Mouse (Mus musculus) kidney, embryonic 16.5 days (tissue): ENCODE results near the gene Kcnj12. TPM values are rescaled to one million over a fixed set of nuclear protein-coding genes. Genes with fewer than 3 reads are reported as not detected.

ENCODE experiments used
- ATAC-seq: fragments of 200-750 bp; cut with Nextera tagmentation; 2 replicates; pipeline ENCODE4 v1.8.0; 2017; ENCODE audit warnings: moderate TSS enrichment; ENCODE audit not compliant: low FRiP score, low TSS enrichment
- H3K27ac ChIP-seq: fragments of 300-500 bp; sonication (generic); 2 replicates; pipeline ENCODE4 v1.5.1; 2014; ENCODE audit warnings: low read length
- H3K27me3 ChIP-seq: fragments of 300-500 bp; sonication (generic); 2 replicates; pipeline ENCODE4 v1.6.1; 2014; ENCODE audit warnings: low read length, control low read depth, mixed read lengths; ENCODE audit not compliant: insufficient read depth
- H3K36me3 ChIP-seq: fragments of 300-500 bp; sonication (generic); 2 replicates; pipeline ENCODE4 v1.6.1; 2014; ENCODE audit warnings: low read length, control low read depth, mixed read lengths; ENCODE audit not compliant: insufficient read depth
- H3K4me1 ChIP-seq: fragments of 300-500 bp; sonication (generic); 2 replicates; pipeline ENCODE4 v1.6.1; 2014; ENCODE audit warnings: low read length, control low read depth, mixed read lengths; ENCODE audit not compliant: insufficient read depth
- H3K4me2 ChIP-seq: fragments of 300-500 bp; sonication (generic); replicated peaks from 2 replicates; pipeline ENCODE4 v1.6.1; 2014; ENCODE audit warnings: low read depth, low read length
- H3K4me3 ChIP-seq: fragments of 300-500 bp; sonication (generic); 2 replicates; pipeline ENCODE4 v1.5.1; 2014; ENCODE audit warnings: mild to moderate bottlenecking, low read length
- H3K9ac ChIP-seq: fragments of 300-500 bp; sonication (generic); replicated peaks from 2 replicates; pipeline ENCODE4 v1.6.1; 2014; ENCODE audit warnings: low read length
- H3K9me3 ChIP-seq: fragments of 300-500 bp; sonication (generic); 2 replicates; pipeline ENCODE4 v1.6.1; 2016; ENCODE audit warnings: low read length, control low read depth
- WGBS: fragments of 180-500 bp; shearing (Covaris S2); extraction: QIAGEN DNeasy Blood & Tissue Kit; methylation state at CpG from one replicate; pipeline ENCODE4 v1.1.7; 2014; 5-methylcytosine and 5-hydroxymethylcytosine counted together
- polyA plus RNA-seq: library from polyadenylated mRNA; unstranded; fragments of >200 nt; fragmentation: Nextera tagmentation; extraction: Ambion mirVana; gene quantifications from 2 replicates; pipeline ENCODE4 v1.2.1, GENCODE M21; 2015

Kcnj12 gene
- polyA plus RNA-seq, 1 experiment from 2014 or later = 0.32 TPM

DNA sequence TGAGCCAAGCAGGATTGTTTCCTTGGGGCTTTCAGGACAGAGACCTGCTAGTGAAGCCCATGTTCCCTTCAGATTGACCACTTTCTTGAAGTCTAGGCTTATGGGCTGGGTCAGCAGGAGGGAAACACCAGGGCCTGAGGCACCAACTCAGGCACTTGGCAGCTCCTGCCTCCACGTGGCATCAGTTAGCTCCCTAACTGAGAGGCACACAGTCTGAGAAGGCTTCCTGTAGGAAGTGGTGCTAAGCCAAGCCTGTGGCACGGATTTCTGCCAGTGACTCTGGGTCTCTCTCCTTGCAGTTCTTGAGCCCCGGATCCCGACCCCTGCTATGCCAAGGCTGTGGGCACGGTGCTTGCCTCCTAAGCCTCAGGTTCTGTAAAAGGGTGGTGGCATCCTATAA, 22.4 kb downstream of the Kcnj12 start:
- Histone ChIP-seq H3K27ac (no peak overlapping the region), H3K27me3 (no peaks in the 10 kb centered on the region), H3K4me3 (no peak overlapping the region), H3K36me3 (no peaks in the 10 kb centered on the region), H3K4me1 (peaks cover 9% of the 10 kb centered on the region), H3K9me3 (no peaks in the 10 kb centered on the region), H3K9ac (no peak overlapping the region), H3K4me2 (no peak overlapping the region)
- WGBS = 80% methylated on average over 5 of the region's 5 CpGs
- ATAC-seq = no peak

DNA sequence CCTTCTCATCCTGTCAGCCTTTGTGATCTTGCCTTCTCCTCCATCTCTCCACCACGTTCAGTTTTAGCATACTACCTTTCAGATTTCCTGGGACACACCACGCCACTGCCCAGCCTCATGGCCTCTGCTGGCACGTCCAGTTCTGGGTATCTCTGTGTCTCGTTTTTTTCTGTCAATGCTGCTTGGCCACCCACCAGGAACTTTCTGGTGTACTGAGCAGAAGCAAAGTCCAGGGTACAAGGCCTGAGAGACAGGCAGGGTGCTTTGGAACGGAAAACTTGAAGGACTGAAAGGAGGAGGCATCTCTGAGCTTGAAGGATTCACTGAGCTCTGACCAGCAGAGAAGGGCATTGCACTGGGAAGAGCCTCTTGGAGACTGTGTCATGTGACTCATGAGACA, 25.1 kb downstream of the Kcnj12 start:
- ATAC-seq = no peak
- no peak overlapping the region for H3K9ac ChIP-seq

DNA sequence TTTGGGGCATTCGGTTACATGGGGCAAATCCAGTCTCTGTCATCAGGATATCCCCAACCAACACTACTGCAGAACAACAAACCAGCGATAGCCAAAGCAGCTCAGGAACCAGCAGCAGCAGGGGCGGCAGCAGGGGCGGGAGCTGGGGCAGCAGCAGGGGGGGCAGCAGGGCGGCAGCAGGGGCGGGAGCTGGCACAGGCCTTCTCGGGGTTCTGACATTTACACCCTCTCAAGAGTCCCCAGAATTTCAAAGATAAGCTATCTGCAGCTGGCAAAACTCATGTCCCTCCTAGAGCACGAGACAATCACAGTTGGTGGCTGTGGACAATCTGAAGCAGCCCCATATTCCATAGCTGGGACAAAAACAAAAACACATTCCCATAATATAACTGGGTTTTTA, 28.8 kb downstream of the Kcnj12 start:
- Histone ChIP-seq H3K27ac (no peak overlapping the region), H3K4me3 (no peak overlapping the region), H3K27me3 (no peaks in the 10 kb centered on the region), H3K36me3 (no peaks in the 10 kb centered on the region), H3K4me1 (no peaks in the 10 kb centered on the region), H3K9ac (no peak overlapping the region), H3K4me2 (no peak overlapping the region), H3K9me3 (no peaks in the 10 kb centered on the region)
- ATAC-seq = no peak
- 47% methylated on average over 8 of the region's 8 CpGs for WGBS

More for the DNA sequence above, 25.1 kb downstream of the Kcnj12 start:
- Histone ChIP-seq H3K4me1 (peaks cover 6% of the 10 kb centered on the region), H3K27ac (no peak overlapping the region), H3K4me2 (no peak overlapping the region), H3K27me3 (no peaks in the 10 kb centered on the region), H3K36me3 (no peaks in the 10 kb centered on the region), H3K4me3 (no peak overlapping the region), H3K9me3 (no peaks in the 10 kb centered on the region)
- 73% methylated on average over 5 of the region's 5 CpGs for WGBS

DNA sequence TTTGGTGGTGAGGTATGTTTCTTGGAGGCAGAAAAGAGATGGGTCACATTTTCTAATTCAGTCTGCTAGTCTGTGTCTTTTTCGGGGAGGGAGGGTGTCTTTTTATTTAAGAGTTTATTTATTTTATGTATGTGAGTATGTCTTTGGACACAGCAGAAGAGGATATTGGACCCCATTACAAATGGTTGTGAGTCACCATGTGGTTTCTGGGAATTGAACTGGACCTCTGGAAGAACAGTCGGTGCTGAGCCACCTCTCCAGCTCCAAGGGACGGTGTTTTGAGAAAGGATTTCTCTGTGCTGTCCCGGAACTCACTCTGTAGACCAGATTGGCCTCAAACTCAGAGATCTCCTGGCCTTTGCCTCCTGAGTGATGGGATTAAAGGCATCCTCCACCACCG, 34.5 kb downstream of the Kcnj12 start:
- ATAC-seq = no peak
- Histone ChIP-seq H3K27ac (no peak overlapping the region), H3K27me3 (no peaks in the 10 kb centered on the region), H3K4me2 (no peak overlapping the region), H3K9ac (no peak overlapping the region), H3K9me3 (no peaks in the 10 kb centered on the region), H3K4me1 (0 out of 2 replicates have a peak, but pooled peaks cover 3% of the 10 kb centered on the region), H3K36me3 (no peaks in the 10 kb centered on the region), H3K4me3 (no peak overlapping the region)
- 56% methylated on average over 5 of the region's 5 CpGs for WGBS

DNA sequence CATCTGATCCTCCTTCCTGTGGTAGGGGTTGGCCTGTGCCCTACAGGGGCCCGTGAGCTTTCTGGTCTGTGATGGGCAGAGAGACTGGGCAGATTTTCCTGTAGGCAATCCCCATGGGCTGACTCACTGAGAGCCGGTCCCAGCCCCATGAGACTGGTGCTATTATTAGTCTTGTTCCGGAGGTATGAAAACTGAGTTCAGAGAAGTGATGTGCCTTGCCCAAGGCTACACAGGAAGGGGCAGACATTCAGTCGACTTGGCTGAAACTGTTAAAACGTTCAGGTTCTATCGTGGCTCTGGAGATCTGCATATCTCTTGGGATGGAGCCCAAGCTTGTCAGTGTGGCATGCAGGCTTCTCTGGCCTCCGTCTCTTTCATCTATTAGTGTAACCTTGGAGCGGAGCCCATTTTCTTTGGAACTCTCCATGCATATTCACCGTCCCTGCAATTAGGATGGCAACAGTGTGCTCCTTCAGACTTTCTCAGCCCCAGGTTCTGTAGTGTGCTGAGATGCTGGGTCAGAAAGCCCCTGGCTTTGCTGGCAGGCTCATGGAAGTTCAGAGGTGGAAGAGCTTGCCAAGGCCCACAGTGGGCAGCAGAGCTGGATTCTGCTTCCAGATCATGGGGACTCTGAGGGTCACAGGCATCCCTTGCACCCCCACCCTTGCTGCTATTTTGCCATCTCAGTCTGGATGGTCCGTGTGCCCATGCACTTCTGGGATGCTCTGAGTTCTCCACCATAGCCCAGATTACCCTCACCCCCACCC, 37.5 kb downstream of the Kcnj12 start:
- H3K27ac ChIP-seq = no peak overlapping the region
- H3K9me3 ChIP-seq = no peaks in the 10 kb centered on the region
- 0 out of 2 replicates have a peak, but pooled peaks cover 3% of the 10 kb centered on the region for H3K4me1 ChIP-seq
- no peak overlapping the region for H3K9ac ChIP-seq
- H3K27me3 ChIP-seq = no peaks in the 10 kb centered on the region
- H3K4me2 ChIP-seq = no peak overlapping the region
- H3K4me3 ChIP-seq = no peak overlapping the region
- WGBS = 66% methylated on average over 10 of the region's 10 CpGs
- H3K36me3 ChIP-seq = no peaks in the 10 kb centered on the region
- no peak for ATAC-seq

DNA sequence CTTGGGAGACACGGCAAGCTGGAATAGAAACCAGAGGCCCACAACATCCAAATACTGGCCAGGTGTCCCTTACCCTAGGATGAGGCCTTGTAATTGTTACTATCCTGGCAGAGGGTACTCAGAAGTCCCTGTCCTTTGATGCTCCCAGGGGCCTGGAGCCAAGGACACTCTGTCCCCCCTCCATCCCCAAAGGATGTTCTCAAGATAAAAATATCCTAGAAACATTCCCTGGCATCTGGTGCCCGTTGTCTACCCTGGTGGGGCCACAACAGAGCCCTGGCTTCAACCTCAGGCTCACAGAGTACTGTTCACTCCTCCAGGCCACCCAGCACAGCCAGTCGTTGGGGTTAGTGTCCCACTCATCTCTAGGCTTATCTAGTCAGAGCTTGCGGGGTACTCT, 38.3 kb downstream of the Kcnj12 start:
- no peak overlapping the region for H3K9ac ChIP-seq
- H3K36me3 ChIP-seq = no peaks in the 10 kb centered on the region
- H3K27me3 ChIP-seq = no peaks in the 10 kb centered on the region
- no peaks in the 10 kb centered on the region for H3K9me3 ChIP-seq
- no peak overlapping the region for H3K27ac ChIP-seq
- WGBS = 89% methylated on average over 4 of the region's 4 CpGs
- no peak overlapping the region for H3K4me3 ChIP-seq
- no peak for ATAC-seq
- 0 out of 2 replicates have a peak, but pooled peaks cover 3% of the 10 kb centered on the region for H3K4me1 ChIP-seq
- no peak overlapping the region for H3K4me2 ChIP-seq

DNA sequence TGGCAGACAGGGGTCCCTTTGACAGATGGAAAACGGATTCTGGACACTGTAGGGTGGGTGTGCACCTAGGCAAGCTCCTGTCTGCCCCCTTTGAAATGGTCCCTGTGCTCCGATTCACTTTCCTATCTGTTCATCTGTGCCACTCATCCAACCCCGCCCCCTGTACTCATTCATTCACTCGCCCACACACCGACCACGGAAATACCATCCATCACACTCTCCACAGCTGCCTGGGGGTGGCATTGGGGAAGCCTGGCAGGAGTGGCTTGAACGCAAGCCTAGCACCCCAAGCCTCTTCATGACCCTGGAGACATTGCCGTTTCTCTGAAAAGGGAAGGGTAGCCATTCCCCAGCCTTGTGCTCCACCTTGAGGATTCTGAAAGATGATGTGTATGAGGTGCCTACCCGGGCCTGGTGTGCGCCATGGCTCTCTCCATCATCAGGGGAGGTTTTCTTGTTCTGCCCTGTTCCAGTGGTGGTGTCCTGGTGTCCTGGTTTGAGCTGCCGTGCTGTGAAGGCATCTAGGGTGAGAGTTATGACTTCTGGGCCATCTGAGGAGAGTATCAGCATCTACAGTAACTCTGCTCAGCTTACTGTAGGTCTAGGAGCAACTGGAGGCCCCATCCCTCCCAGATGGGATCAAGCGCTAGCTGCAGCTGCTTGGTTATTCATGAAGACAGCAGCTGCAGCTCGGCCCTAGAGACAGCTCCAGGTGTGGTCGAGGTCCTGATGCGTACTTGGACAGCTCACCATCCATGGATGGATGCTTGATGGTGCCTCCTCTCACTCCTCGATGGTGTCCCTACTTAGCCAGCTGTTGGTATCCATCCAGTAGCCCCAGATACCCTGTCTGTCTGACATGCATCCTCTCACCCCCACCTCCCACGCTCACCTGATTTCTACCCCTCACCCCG, 40.4 kb downstream of the Kcnj12 start:
- no peak for ATAC-seq
- H3K4me3 ChIP-seq = no peak overlapping the region
- H3K27ac ChIP-seq = no peak overlapping the region
- no peaks in the 10 kb centered on the region for H3K27me3 ChIP-seq
- 0 out of 2 replicates have a peak, but pooled peaks cover 3% of the 10 kb centered on the region for H3K4me1 ChIP-seq
- no peak overlapping the region for H3K4me2 ChIP-seq
- H3K9me3 ChIP-seq = no peaks in the 10 kb centered on the region
- WGBS = 77% methylated on average over 18 of the region's 18 CpGs
- H3K36me3 ChIP-seq = no peaks in the 10 kb centered on the region
- H3K9ac ChIP-seq = no peak overlapping the region

DNA sequence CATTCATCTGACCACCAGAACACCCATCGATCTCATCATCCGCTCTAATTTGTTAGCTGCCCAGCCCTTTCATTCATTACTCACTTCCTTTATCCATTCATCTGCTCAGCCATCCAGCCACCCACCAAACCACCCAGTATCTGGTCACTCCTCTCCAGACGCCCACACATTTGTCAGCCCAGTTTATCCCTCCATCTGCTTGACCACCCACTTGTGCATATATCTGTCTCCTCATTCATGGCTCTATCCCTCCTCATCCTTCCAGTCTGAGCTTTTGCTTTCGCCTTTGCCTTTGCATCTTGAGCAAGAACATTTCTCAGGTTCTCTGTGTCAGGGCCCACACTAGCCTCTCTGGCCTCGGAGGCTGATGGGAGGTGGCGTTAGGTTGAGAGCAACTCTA, 41.1 kb downstream of the Kcnj12 start:
- Histone ChIP-seq H3K4me3 (no peak overlapping the region), H3K9me3 (no peaks in the 10 kb centered on the region), H3K27me3 (no peaks in the 10 kb centered on the region), H3K4me1 (0 out of 2 replicates have a peak, but pooled peaks cover 3% of the 10 kb centered on the region), H3K9ac (no peak overlapping the region), H3K36me3 (no peaks in the 10 kb centered on the region), H3K27ac (no peak overlapping the region), H3K4me2 (no peak overlapping the region)
- no peak for ATAC-seq
- 90% methylated on average over 6 of the region's 6 CpGs for WGBS

DNA sequence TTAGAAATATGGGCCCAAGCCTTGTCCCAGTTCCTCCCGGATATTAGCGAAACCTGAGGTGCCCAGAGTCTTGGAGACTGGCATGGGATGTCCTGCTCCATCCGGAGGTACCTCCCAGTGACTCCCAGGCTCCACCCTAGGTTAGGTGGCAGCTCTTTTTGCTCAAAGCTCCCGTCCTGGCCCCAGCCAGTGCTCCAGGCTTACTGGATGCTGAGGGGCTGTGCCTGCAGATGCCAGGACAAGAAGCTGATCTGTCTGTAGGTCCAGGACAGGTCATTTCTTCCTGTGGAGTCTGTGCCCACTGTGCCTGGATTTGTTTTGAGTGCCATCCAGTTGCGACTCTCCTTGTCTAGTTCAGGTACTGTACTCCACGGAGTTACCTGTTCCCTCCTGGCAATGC, 43.3 kb downstream of the Kcnj12 start:
- H3K9me3 ChIP-seq = no peaks in the 10 kb centered on the region
- H3K36me3 ChIP-seq = no peaks in the 10 kb centered on the region
- no peak for ATAC-seq
- H3K4me2 ChIP-seq = no peak overlapping the region
- 63% methylated on average over 6 of the region's 6 CpGs for WGBS
- no peak overlapping the region for H3K27ac ChIP-seq
- H3K9ac ChIP-seq = no peak overlapping the region
- H3K27me3 ChIP-seq = no peaks in the 10 kb centered on the region
- no peaks in the 10 kb centered on the region for H3K4me1 ChIP-seq
- H3K4me3 ChIP-seq = no peak overlapping the region
